Mouse (Mus musculus) cerebellum, adult 2 months (tissue): ENCODE measurements around the gene Ctsw.

Experiments used
- CTCF ChIP-seq: fragments of 200-500 bp; IDR thresholded peaks from 2 replicates; pipeline ENCODE4 v1.5.1; 2011; ENCODE audit warnings: low read depth, mild to moderate bottlenecking, control low read depth, low read length, moderate library complexity, borderline replicate concordance; ENCODE audit not compliant: insufficient read depth
- POLR2A ChIP-seq: fragments of 200-500 bp; IDR thresholded peaks from 2 replicates; pipeline ENCODE4 v1.6.1; 2011; ENCODE audit warnings: low read length, control low read depth, borderline replicate concordance; ENCODE audit not compliant: insufficient read depth

DNA sequence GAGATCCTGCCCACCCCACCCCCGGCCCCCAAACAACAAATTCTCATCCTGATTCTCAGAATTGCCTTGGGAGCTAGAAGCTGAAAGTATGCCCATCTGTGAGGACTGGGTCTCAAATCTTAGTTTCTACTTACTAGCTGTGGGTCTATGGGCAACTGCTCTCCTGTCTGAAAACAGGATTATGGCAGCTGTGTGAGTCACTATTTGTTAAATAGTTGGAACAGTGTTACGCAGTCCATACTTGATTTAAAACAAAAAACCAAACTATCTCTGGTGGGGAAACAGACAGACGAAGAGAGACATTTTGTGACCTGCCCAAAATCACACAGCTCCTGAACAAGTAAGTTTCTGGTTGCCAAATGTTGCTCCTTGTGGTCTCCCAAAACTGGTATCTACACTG lies 18.6 kb downstream of the Ctsw start:
- TF ChIP-seq CTCF, result no peak
- TF ChIP-seq POLR2A, result no peak
